Mouse (Mus musculus) heart, postnatal 0 days (tissue): Measurements from ENCODE around the gene Samd1.

Source experiments
- CTCF ChIP-seq: IDR thresholded peaks from 2 replicates; pipeline ENCODE4 v1.5.1; 2016; ENCODE audit warnings: antibody characterized with exemption, control low read depth, low read depth
- EP300 ChIP-seq: IDR thresholded peaks from 2 replicates; pipeline ENCODE4 v1.6.1; 2016; ENCODE audit warnings: antibody characterized with exemption, low read depth

DNA sequence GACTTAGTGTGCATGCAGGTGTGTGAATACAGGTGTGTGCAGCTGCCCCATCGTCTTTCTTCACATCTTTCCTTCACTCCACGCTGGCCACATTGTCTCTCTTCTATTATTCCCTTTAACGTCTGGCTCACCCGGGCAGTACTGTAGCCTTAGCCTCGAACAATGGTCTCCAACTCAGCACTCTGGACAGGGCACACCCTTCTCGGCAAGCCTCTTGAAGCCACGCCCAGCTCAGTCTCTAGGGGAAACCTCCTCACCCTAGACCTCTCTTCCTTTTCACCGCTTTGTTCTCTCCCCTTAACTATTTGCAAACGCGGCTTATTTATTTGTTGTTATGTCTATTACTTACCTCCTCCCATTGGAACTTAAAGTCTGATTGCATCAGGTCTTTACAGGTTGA, 30.0 kb downstream of the Samd1 start:
- TF ChIP-seq EP300 = no peak
- no peak for TF ChIP-seq CTCF
